Mouse (Mus musculus) heart, adult 2 months (tissue): ENCODE measurements around the gene Ccdc148. TPM values are rescaled to one million over a fixed set of nuclear protein-coding genes. Genes with fewer than 3 reads are reported as not detected.

Source experiments
- DNase-seq, 2 experiments: peaks; one replicate each; pipeline ENCODE4 v3.0.0; 2021
- H3K27ac ChIP-seq: fragments of 200-600 bp; 2 replicates; pipeline ENCODE4 v1.8.1; 2022
- H3K27me3 ChIP-seq: fragments of 200-500 bp; 2 replicates; pipeline ENCODE4 v1.6.1; 2012; ENCODE audit warnings: mild to moderate bottlenecking, low read length, inconsistent platforms, mixed read lengths; ENCODE audit not compliant: control insufficient read depth, insufficient read depth
- H3K36me3 ChIP-seq: fragments of 200-500 bp; 2 replicates; pipeline ENCODE4 v1.6.1; 2012; ENCODE audit warnings: low read length, inconsistent platforms; ENCODE audit not compliant: control insufficient read depth, insufficient read depth
- H3K4me1 ChIP-seq: fragments of 200-500 bp; 2 replicates; pipeline ENCODE4 v1.6.1; 2011; ENCODE audit warnings: low read length; ENCODE audit not compliant: control insufficient read depth, insufficient read depth
- H3K4me3 ChIP-seq: fragments of 200-600 bp; 2 replicates; pipeline ENCODE4 v1.8.1; 2022
- H3K79me2 ChIP-seq: fragments of 200-500 bp; replicated peaks from 2 replicates; pipeline ENCODE4 v1.6.1; 2012; ENCODE audit warnings: mild to moderate bottlenecking, inconsistent platforms, low read length, moderate library complexity, mixed read lengths; ENCODE audit not compliant: control insufficient read depth, insufficient read depth
- H3K9ac ChIP-seq: fragments of 200-500 bp; 2 replicates; pipeline ENCODE4 v1.6.1; 2012; ENCODE audit warnings: low read depth, mild to moderate bottlenecking, control low read depth, inconsistent platforms, low read length, mixed read lengths
- CTCF ChIP-seq: fragments of 200-600 bp; IDR thresholded peaks from 2 replicates; pipeline ENCODE4 v1.8.1; 2022; ENCODE audit warnings: antibody characterized with exemption, mild to moderate bottlenecking, moderate library complexity
- EP300 ChIP-seq: fragments of 200-500 bp; IDR thresholded peaks from 2 replicates; pipeline ENCODE4 v1.6.1; 2011; ENCODE audit warnings: low read depth, low read length, control low read depth; ENCODE audit not compliant: insufficient read depth
- POLR2A ChIP-seq: fragments of 200-500 bp; IDR thresholded peaks from 2 replicates; pipeline ENCODE4 v1.6.1; 2011; ENCODE audit warnings: mild to moderate bottlenecking, low read depth, low read length, control low read depth; ENCODE audit not compliant: insufficient read depth
- WGBS: fragments of 180-500 bp; shearing (Covaris S2); methylation state at CpG from one replicate; pipeline ENCODE4 v1.1.7; 2018; 5-methylcytosine and 5-hydroxymethylcytosine counted together
- intact Hi-C: fragments of 180-260 bp; cut with DNase I; formaldehyde crosslinking; loops from one replicate; pipeline ENCODE4 v1.15.1; 2025
- polyA plus RNA-seq: library from polyadenylated mRNA; depleted of rRNA; stranded (reverse); fragments of >200 nt; gene quantifications from 2 replicates; pipeline ENCODE4 v1.2.3, GENCODE M21; 2012
- total RNA-seq, 2 experiments: library from RNA; stranded (reverse); gene quantifications; 2 replicates each; pipeline ENCODE4 v1.2.3; 2021

The Ccdc148 gene
- total and polyA plus RNA-seq, 3 experiments = 0.10 to 0.93 (median 0.60) TPM

- intact Hi-C loops = no loop called here
- WGBS = 90% methylated on average over 11 of the region's 11 CpGs
- TF ChIP-seq CTCF (no peak), EP300 (no peak), POLR2A (no peak)
- Histone ChIP-seq H3K27me3 (no peaks in the 10 kb centered on the region), H3K4me3 (no peak overlapping the region), H3K9ac (no peak overlapping the region), H3K36me3 (peaks cover 5% of the 10 kb centered on the region; the same call in 1 of the 2 replicates), H3K4me1 (peaks cover 9% of the 10 kb centered on the region), H3K79me2 (peaks cover 7% of the 10 kb centered on the region), H3K27ac (no peak overlapping the region)
- no peak for DNase-seq
Measured at GRCm38 (mm10) chr2:59184107-59185064, 23.9 kb upstream of the Ccdc148 start.

- 78% methylated on average over 4 of the region's 4 CpGs for WGBS
- Histone ChIP-seq H3K79me2 (peaks cover 8% of the 10 kb centered on the region), H3K9ac (no peak overlapping the region), H3K4me3 (no peak overlapping the region), H3K27ac (no peak overlapping the region), H3K27me3 (no peaks in the 10 kb centered on the region), H3K4me1 (peaks cover 9% of the 10 kb centered on the region), H3K36me3 (peaks cover 12% of the 10 kb centered on the region)
- intact Hi-C loops = no loop called here
- TF ChIP-seq EP300 (no peak), CTCF (no peak), POLR2A (no peak)
- no peak for DNase-seq
Measured at GRCm38 (mm10) chr2:59183541-59183940, 23.1 kb upstream of the Ccdc148 start.

GRCm38 (mm10) chr2:59181321-59182113, 21.0 kb upstream of the Ccdc148 start:
- TF ChIP-seq CTCF = no peak
- no peak for TF ChIP-seq POLR2A
- TF ChIP-seq EP300 = no peak
- no peak overlapping the region for H3K4me3 ChIP-seq
- no peaks in the 10 kb centered on the region for H3K27me3 ChIP-seq
- peaks cover 14% of the 10 kb centered on the region for H3K36me3 ChIP-seq
- intact Hi-C loops = no loop called here
- no peak overlapping the region for H3K9ac ChIP-seq
- DNase-seq = no peak
- H3K79me2 ChIP-seq = peaks cover 16% of the 10 kb centered on the region
- no peak overlapping the region for H3K27ac ChIP-seq
- WGBS = 86% methylated on average over 15 of the region's 15 CpGs
- H3K4me1 ChIP-seq = peaks cover 11% of the 10 kb centered on the region

DNA sequence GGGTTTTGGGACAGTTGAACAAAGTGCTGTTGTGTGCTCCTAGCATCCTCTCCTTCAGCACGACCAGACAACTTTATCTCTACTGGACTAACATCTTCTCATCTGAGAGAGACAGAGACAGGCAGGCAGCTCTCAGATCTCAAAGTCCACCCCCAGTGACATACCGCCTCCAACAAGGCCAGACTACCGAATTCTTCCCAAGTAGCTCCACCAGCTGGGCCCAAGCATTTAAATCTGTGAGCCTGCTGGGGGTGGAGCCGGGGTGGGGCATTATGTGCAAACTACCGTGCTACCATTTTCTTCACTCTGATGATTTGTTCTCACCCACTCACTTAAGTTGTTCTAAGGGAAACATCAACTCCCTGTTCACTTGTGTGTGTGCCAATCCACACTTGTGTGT, 19.0 kb upstream of the Ccdc148 start:
- 64% methylated on average over 5 of the region's 5 CpGs for WGBS
- intact Hi-C loops = no loop called here
- Histone ChIP-seq H3K4me1 (peaks cover 10% of the 10 kb centered on the region), H3K9ac (no peak overlapping the region), H3K27me3 (no peaks in the 10 kb centered on the region), H3K4me3 (no peak overlapping the region), H3K79me2 (peaks cover 20% of the 10 kb centered on the region), H3K36me3 (peaks cover 14% of the 10 kb centered on the region), H3K27ac (no peak overlapping the region)
- DNase-seq = no peak
- no peak for TF ChIP-seq EP300
- TF ChIP-seq POLR2A = no peak
- no peak for TF ChIP-seq CTCF

GRCm38 (mm10) chr2:59178960-59179359, 18.5 kb upstream of the Ccdc148 start:
- no peaks in the 10 kb centered on the region for H3K27me3 ChIP-seq
- peaks cover 14% of the 10 kb centered on the region for H3K36me3 ChIP-seq
- 52% methylated on average over 4 of the region's 4 CpGs for WGBS
- no peak for DNase-seq
- no peak overlapping the region for H3K9ac ChIP-seq
- no peak overlapping the region for H3K27ac ChIP-seq
- H3K4me3 ChIP-seq = no peak overlapping the region
- intact Hi-C loops = no loop called here
- TF ChIP-seq EP300 (no peak), CTCF (no peak), POLR2A (no peak)
- H3K79me2 ChIP-seq = peaks cover 23% of the 10 kb centered on the region
- peaks cover 10% of the 10 kb centered on the region for H3K4me1 ChIP-seq
